Mouse (Mus musculus) yolk sac, embryonic 10.5 days (tissue): ENCODE results near the gene Kcng4.
A peak's percentile ranks its signal among the peaks of the same experiment; 100 is the strongest.

Experiments
- DNase-seq: peaks from one replicate; pipeline ENCODE4 v3.0.0-alpha.2; 2017; ENCODE audit warnings: low spot score

Kcng4 gene

DNA sequence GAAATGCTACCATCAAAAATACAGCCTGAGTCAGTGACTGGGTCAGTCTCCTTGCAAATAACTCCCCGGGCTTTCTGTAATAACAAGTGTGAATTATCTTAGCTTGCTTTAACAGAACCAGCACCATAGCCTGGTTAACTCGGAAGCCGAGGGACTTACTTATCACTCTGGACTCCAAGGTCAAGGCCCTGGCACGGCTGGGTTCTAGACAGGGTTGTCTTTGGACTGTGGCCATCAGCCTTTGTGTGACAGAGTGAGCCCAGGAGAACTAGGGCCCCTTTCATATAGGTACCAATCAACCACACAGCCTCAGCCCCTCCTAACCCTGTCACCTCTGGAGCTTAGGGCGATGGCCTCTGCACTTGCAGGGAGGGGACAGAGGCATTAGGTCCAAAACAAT is 5.6 kb upstream of the Kcng4 start:
- no peak for DNase-seq

DNA sequence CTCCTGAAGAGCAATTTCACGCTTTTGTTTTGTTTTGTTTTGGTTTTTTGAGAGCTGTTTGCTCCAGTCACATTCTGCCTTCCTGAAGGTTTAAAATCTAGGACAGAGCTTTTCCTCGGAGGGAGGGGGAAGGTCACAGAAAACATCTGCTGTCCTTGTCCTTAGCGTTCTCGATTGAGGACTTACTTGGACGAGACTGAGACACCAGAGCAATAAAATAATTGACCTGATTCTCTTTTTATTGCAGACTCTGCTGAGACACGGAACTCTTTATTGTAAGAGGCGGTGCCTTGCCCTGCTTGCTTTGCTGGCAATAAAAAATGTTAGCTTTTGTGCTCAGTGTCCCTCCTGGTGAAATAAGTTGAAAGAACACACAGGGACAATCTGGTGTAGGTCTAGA is 4.3 kb upstream of the Kcng4 start:
- no peak for DNase-seq

DNA sequence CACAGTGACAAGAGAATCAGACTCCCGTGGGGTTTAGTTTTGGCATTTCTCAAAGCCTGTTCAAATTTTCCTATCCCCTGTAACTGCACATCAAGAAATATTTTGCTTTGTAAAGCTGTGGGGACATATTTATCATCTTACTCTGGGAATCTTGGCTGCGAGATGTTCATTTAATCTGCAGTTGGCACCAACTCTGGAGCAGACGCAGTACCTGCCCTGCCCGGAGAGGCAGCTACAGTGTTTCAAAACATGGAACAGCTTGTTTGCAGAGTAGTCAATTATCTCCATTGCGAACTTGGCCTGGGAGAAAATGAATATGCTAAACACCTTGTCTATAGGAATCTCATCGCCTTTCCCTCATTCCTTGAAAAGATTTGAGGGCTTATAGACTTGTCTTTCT is 2.8 kb upstream of the Kcng4 start:
- no peak for DNase-seq

DNA sequence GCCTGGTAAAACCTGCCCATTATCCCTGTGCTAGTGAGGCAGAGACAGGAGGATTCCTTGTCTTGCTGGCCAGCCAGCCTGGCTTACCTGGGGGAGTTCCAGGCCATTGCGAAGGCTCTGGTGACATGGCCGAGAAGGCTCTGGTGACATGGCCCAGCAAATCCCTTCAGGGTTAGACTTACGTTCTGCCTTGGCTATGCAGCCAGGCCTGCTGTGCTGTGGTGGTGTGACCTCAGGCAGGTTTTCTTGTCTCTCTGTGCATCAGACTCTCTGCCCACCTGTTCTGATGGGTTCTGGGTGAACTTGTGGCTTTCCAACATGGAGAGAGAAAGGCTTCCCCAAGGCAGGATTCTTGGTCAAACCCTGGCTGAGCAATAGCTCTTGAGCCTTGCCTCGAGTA is 1.9 kb upstream of the Kcng4 start:
- no peak for DNase-seq

DNA sequence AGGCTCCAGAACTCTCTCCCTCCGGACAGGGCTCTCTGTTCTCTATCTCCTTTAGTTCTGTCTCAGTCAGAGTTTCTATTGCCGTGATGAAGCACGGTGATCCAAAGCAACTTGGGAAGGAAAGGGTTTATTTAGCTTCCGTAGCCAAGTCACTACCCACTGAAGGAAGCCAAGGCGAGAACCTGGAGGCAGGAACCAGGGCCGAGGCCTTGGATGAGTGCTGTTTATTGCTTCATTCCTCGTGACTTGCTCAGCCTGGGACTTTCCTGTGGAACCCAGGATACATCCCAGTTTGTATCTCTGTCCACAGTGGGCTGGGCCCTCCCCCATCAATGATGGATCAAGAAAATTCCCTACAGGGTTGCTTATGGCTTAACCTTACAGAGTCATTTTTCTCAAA is 1.3 kb upstream of the Kcng4 start:
- no peak for DNase-seq

DNA sequence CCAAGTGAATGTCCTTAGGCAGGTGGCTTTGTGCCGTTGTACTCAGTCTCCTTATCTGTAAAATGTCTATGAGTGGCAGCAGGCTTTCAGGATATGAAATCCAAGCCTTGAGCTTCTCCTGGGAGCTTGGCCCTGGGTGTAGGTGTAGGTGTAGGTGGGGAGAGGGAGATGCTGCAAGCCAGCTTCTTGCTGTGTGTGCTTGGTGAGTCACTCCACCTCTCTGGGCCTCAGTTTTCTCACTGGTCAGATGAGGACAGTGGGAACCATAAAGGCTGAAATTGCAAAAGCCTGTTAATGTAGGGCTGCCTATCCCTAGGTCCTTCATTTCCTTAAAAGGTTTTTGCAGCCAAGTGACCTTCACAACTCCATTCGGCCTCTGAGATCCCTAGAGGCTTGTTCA is 478 bp upstream of the Kcng4 start:
- no peak for DNase-seq

DNA sequence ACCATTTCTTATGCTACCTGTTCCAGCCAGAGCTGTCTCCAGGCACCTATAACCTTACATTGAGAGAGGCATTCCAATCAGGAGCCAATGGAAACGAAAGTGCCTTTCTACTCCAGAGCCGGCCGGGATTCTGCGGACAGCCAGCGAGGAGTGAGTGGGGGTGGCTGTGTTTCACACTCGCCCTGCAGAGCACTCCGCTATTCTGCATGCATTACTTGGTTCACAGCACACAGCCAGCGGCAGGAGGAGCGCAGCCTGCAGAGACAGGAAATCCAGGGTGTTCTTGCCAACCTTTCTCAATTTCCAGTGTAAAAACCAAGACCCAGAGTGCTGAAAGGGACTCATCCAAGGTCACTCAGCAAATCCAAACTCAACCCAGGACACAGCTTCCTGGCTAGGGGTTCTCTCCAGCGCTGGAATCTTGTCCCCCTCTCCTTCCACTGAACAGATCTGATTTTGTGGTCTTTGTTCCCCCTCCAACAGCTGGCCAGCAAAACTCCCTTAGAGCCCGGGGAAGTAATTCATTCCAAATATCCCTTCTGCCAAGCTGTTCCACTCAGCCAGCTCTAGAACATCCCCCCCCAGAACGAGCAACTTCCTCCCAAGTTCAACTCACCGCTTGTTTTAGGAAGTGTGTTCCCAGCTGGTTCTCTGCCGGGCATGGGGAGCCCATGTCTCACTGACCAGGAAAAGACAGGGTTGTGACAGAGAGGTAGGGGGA is 704 bp downstream of the Kcng4 start:
- DNase-seq = no peak

DNA sequence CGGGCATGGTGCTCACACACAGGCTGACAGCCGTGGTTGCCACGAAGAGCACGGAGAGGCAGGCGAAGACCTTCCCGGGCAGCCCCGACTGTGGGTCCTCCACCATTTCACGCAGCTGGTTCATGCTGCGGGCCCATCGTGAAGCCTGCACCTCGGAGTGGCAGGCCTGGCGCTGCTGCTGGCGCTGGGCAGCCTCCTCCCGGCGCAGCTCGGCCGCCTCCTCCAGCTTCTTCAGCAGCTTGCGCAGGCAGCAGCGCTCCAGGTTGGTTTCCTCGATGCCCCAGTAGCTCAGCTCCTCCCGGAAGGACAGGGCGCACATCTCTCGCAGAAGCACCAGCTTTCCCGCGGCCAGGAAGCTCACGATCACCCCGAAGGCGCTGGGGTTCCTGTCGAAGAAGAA is 2.6 kb downstream of the Kcng4 start:
- DNase-seq = no peak

DNA sequence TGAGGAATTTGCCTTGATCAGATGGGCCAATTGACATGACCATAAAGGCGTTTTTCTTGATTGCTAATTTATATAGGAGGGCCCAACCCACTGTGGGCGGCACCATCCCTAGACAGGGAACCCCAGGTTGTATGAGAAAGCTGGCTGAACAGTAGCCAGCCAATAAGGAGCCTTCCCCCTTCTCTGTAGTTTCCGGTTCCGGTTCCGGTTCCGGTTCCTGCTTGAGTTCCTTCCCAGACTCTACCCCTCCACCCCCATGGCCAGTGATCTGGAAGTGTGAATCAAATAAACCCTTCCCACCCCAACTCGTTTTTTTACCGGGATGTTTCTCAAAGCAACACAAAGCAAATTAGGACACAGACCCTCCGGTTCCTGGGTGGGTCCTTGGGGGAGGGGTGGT is 3.2 kb downstream of the Kcng4 start:
- DNase-seq = no peak

DNA sequence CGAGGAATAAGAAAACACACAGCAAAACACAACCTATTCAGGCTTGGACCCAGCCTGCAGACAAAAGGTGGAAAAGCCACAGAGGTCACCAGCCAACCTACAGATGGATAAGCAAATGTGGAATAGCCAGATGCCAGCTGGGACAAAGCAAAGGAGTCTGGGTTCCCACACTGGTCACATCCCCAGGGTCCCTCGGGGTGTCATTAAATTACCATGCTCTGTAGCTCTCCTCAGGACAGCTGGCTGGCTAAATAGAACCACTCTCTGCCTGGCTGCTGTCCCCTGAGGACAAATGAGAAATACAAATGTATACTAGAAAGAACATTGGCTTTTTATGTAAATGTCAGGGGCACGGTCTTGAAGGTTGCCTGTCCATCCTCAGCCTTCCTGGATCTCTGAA is 4.6 kb downstream of the Kcng4 start:
- no peak for DNase-seq

DNA sequence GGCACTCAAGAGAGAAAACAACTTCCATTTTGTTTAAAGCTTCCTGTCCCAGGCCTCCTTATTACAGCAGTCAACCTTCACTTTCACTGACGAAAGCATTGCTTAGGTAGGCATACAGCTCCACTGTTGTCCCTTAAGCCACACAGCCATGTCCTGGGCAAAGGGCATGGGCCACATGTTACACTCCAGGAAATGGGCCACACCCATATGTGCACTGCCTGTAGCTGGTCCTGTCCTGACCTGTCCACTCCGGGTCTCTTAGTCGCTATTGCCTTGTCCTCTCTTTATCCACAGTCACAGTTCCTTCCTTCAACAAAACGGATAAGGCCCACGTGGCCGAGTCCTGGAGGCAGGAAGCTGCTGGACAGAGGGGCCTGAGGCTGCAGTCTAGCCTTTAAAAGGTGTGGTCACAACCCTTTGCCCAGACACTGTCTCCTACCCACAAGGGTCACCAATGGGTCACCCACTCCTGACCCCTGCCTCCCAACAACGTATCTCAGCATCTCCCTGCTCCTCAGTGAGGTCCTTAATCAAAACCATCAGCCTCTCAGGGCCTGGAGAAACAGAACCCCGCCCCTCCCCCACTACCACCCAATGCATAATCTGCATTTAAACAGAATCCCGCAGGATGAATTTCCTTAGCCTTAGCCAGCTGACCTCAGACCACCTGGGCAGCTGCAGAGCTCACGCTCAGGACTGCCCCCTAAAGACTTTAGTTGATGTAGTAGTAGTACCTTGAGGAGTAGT is 7.7 kb downstream of the Kcng4 start:
- DNase-seq = peak; percentile 52

DNA sequence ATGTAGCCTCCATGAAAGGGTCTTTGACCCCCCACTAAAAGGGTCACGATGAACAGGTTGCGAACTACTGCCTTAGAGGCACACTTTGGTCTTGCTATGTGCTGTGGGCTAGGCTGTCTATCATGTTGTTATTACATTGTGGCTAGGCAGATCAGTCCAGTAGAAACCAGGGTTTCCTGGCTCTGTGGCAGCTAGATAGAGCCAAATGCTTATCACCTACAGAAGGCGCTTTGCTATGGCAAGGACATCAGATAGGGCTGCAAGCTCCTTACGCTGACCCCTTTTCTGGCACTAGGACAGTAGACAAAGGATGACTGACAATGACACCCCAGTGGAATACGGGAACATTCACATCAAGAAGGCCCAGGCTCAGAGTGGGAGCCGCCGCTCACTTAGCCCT is 8.3 kb downstream of the Kcng4 start:
- DNase-seq = no peak

DNA sequence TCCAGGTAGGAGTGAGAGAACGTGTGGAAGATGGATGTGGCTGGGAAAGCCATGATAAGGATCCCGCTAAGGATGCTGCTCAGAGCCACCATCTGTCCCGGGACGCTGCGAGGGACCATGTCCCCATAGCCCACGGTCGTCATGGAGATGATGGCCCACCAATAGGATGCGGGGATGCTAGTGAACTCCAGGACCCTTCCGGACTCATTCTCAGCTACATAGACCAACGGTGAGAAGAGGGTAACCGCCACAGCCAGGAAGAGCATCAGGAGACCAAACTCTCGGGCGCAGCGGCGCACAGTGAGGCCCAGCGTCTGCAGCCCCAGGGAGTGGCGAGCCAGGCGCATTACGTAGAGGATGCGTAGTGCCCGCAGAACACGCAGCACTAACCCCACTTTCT is 9.7 kb downstream of the Kcng4 start:
- no peak for DNase-seq

DNA sequence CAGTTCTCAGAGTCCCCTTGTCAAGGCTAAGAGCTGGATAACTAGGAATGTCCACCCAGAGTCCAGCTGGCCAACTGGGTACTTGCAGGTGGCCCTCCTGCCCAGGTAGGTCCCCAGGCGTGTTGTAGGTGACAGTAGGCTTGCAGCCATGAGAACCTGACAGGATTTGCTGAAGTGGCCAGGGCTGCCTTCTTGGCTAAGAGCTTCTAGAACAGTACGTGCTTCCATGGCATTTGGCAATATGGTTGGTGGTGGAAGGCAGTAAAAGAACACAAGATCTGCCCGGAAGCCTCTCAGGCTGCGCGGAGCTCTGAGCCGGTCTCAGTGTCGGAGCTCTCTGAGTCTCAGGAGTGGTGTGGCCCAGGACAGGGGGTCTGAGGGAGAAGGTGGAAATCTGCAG is 10.6 kb downstream of the Kcng4 start:
- no peak for DNase-seq

DNA sequence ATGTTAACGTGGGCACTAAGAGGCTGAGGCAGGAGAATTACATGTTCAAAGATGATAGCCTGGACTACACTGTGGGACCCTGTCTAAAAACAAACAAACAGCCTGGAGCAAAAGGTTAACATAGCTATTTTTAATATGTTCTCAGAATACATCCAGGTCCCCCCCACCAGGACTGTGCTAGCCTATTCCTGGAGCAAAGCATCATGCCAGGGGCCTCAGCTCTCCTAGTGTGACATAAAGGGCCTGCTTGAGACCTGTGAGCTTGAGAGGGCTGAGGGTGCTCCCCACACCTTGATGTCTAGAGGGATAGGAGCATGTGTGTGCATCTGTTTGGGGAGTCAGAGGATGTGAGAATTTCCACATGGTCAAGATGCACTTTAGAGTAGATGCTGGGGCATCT is 11.7 kb downstream of the Kcng4 start:
- no peak for DNase-seq

DNA sequence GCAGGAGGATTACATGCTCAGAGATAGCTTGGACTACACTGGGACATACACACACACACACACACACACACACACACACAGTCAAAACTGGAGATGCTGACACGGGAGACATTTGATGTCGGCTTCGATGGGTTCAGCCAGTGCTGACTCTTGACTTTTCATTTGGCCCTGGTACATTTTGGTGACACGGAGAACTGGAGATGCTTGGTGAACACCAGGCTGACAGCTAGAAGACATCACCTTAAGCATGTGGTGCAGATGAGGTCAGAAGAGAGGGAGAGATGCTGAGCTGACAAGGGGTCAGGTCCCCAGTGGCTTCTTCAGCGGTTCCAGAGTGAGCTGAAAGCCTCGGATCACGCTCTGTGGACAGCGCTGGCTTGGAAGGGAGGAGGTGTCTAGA is 12.4 kb downstream of the Kcng4 start:
- DNase-seq = no peak

DNA sequence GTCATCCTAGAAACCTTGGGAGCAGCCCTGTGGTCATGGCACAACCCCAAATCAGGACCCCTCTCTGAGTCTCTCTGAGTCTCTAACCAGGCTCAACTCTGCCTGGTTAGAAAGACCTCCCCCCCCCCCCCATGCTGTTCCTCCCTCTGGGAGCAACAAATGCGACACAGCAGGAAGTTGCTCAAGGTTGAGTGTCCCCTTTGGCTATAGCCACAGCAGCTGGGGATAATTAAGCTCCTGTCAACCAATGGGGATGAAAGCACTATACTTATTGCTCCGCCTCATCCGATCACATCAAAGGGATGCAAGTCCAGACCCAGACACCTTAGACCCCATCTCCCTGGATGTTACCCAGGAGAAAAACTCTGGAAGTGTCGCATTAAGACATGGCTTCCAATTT is 12.9 kb downstream of the Kcng4 start:
- no peak for DNase-seq

DNA sequence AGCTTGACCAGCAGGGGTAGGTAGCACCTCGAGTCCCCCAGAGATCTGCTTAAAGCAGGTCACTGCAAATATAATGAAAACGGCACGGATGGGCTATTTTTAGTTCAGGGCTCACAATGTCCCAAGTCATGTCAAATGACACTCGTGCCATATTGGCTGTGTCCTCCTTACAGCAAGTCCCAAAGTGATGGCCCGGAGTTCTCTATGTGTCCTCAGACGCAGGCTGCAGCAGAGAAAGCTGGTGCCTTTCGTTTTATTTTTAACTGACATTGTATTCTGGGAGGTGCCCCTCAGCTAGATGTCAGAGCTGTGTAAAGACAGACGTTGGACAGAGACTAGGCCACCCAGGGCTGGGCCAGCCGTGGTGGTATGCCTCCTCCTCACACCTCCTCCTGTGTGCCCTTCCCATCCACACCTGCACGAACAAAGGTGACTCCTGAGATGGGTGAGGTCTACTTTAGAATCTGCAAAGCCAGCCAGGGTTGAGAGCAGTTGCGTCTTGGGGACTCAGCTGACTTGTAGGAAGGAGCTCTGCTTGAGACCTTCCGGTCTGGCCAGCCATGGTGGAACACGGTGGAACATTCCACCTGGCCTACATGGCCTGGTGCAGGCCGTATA is 14.5 kb downstream of the Kcng4 start:
- no peak for DNase-seq

DNA sequence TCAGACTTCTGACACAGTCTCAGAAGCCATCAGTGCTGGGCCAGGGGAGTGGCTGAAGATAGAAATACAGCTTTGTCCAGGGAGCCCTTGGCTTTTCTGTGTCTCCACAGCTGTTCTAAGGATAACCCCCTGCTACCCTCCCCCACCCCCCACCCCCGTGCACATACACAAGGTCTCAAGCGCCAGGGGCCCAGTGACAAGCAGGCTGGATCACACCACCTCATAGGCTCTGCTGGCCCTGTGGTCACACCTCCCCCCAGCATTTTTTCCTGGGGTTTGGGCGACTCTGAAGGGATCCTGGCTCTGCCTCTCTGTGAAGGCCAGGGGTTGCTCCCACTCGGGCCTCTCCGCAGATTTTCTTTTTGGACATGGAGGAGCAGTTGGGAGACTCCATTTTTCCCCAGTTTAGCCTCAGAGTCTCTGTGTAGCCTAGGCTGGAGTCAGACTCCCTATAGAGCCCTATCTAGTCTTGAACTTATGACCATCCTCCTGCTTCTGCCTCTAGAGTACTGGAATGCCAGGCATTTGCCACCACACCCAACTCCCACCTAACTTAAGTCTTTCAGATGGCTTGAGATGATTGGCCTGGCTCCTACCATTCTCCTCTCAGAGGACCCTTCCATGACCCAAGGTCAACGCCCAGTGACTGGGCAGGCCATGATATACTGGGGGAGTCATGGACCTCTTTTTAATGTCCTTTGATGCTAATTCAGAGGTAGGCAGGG is 15.2 kb downstream of the Kcng4 start:
- DNase-seq = no peak

DNA sequence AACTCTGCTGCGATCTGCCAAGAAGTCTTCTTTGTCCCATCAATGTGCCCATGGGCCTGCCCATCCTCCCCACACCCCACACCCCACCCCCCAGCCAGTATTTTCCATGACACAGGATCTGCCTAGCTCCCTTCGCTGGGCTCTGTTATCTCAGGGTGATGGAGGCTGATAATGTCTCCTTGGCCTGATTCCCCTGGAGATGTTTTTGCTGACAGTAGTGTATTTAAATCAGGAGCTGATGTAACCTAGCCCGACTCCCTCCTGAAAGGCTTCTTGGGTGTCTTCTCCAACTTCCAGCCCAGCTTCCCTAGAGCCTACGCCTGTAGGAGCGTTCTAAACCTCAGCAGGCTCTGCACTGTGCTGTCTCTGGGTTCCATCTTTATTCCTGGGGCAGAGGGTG is 16.6 kb downstream of the Kcng4 start:
- DNase-seq = no peak

DNA sequence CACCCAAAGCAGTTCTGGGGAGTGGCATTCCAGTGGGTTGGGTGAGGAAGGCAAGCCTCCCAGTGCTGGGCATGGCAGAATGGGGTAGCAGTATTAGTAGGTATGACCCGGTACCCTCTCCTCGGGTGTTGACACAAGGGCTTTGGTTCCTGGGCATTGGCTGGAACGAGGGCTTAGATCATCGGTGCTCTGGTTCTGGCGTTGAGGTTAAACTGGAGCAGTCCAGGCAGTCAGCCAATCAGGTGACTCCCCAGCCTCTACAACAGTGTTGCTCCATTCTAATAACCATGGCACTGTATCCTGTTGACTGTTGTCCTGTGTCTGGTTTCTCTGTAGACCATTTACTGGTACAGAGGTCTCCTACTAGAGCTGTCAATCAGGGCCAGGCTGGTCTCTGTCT is 17.9 kb downstream of the Kcng4 start:
- no peak for DNase-seq

DNA sequence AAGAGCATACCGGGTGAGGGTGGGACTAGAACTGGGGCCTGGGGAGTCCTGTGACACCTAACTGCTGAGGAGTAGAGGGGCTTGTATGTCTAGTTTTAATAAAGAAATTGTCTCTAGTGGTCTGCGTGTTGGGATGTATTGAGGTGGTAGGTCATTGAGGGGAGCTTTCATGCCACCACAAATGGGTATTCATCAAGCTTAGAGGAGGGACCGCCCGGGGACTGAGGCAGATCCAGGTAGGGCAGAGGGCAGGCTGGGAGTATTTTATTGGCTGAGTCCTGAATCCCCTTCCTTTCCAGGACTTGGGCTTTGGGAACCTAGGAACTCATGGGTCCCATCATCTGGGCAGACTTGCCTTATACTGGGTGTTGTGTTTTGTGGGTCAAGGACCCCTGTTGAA is 18.7 kb downstream of the Kcng4 start:
- DNase-seq = no peak

DNA sequence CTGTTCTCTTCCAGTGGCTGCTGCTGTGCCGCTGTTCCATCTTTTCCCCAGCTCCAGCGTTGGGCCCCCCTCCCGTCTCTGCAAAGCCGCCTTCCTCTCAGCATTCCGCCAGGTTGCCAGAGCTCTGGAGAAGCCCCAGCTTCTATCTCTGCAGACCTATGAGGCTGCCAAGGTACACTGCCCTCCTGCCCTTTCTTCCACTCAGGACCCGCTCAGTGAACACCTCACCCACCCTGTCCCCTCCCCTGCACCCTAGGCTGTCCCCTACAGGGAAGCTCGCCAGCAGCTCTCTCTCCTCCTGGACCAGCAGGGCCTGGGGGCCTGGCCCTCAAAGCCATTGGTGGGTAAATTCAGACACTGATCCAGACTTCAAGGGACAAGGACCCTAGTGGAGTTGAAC is 19.1 kb downstream of the Kcng4 start:
- DNase-seq = no peak
